Mouse (Mus musculus) thymus, adult 18-20 months (tissue): ENCODE data around the gene Prkaa1.

ENCODE experiments used
- DNase-seq, 2 experiments: peaks; one replicate each; pipeline ENCODE4 v3.0.0; 2022; ENCODE audit warnings: mixed read lengths in 2 of 2

Prkaa1 gene

DNA sequence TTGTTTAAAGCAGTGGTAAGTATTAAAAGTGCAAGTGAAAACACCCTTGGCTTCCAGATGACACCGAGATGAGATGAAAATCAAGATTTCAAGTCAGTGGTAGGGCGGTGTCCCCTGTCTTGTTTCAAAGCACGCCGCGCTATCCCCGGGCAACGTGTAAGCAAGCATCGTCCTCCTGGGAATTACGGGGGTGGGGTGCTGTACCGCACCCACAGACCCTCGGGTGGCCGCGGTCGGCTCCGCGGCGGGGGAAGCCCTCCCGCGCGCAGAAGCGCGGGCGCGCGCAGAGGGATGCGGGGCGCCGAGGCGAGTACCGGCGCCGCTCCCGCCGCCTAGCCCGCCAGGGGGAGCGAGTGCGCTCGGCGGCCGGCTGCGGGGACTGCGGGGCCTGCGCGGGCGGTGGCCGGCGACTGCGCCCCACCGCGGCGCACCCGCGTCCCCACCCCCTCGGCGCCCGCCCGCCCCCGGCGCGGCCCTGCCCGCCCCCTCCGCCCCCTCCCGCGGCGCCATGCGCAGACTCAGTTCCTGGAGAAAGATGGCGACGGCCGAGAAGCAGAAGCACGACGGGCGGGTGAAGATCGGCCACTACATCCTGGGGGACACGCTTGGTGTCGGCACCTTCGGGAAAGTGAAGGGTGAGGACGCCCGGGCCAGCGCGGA is at the start of gene Prkaa1:
Prkaa1 (plus strand) TSS at position 501 of the 660 bp plus-strand sequence.
- DNase-seq, result peak; percentile 28 to 31

DNA sequence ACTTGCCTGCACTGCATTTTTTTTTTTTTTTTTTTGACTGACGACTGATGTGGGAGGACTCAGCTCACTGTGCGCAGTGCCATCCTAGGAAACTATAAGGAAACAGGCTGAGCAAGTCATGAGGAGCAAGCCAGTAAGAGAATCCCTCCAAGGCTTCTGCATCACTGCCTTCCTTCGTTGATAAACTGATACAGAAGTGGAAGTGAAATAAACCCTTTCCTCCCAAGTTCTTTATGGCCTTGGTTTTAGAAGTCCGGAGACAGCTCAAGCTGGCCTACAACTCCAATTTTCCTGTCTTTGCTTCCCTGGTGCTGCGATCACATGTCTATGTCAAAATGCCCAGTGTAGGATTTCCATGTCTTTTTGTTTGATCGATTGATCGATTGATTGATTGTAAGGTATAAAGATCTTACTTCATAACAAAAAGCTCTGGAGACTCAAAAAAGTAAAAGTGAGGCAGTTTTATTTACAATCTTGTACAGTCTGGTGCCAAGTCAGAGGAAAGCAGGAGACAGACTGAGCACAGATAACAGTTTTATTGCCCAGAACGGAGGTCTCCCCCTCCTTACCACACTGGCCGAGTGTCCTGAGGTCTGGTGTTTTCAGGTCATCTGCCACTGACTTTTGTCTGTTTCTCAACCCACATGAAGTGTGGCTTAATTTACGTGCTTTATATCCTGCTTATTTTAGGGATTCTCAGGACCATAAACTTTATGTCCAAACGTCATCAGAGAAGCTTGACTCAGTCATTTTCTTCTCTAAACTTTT is 47.9 kb upstream of the Prkaa1 start:
- DNase-seq, result no peak

DNA sequence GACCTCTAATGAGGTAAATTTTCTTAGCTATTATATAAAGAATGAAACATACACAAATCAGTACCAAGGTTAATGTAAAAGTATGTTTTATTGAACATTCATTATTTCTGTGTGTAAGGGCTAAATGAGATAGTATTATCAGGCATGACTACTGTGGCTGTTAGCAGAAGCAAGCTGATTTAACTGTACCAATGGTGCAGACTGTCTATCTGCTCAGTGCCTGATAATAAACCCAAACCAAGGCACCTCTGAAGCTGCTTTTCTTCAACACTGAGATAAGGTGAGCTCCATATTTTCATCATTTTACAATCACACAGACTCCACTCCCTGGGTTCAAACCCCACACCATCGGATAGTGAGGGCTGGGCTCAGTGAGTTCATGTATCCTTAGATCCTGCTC is 46.3 kb upstream of the Prkaa1 start:
- no peak for DNase-seq

DNA sequence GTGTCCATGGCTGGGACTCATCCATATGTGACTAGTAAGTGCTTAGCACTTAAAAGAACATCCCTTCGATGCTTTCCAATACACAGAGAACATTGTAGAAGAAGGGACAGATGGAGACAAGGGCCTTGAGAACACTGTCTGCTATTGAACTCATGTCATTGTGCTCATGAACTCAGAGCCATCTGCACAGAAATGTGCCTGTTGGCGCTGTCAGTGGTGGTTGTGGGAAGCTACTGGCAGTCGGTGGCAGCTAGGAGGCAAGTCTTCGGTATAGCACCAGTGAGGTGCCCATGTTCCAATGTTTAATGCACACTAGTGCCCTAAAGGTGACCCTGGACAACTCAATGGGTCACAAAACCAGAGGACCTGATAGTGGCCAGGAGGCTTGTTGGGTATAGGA is 41.3 kb upstream of the Prkaa1 start:
- no peak for DNase-seq

DNA sequence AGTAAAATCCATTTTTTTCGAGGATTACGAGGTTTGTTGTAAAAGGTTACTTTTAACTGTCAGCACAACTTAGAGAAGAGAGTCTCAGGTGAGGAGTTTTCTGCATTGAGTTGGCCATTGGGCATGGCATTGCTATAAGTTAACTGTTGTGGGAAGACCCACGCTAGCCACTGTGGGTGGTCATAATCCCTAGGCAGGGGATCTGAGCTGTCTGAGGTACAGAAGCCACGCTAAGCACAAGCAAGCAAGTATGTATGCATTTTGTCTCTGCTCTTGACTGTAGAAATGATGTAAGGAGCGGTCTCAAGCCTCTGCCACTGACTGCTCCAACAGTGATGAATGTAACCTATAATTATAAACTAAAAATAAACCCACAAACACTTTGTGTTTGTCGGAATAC is 37.8 kb upstream of the Prkaa1 start:
- no peak for DNase-seq

DNA sequence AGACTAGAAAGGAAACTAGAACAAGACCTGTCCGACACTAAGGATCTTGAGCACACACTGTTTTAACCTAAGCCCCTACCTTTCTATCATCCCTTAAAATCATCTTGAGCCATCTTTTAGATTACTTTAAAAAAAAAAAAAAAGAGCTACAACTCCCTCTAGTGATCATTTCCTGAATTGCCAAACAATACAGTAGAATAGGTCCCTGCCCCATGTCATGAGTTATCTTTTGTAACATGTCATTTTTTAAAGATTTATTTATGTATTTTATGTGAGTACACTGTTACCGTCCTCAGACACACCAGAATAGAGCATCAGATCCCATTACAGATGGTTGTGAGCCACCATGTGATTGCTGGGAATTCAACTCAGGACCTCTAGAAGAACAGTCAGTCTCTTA is 37.4 kb upstream of the Prkaa1 start:
- no peak for DNase-seq

DNA sequence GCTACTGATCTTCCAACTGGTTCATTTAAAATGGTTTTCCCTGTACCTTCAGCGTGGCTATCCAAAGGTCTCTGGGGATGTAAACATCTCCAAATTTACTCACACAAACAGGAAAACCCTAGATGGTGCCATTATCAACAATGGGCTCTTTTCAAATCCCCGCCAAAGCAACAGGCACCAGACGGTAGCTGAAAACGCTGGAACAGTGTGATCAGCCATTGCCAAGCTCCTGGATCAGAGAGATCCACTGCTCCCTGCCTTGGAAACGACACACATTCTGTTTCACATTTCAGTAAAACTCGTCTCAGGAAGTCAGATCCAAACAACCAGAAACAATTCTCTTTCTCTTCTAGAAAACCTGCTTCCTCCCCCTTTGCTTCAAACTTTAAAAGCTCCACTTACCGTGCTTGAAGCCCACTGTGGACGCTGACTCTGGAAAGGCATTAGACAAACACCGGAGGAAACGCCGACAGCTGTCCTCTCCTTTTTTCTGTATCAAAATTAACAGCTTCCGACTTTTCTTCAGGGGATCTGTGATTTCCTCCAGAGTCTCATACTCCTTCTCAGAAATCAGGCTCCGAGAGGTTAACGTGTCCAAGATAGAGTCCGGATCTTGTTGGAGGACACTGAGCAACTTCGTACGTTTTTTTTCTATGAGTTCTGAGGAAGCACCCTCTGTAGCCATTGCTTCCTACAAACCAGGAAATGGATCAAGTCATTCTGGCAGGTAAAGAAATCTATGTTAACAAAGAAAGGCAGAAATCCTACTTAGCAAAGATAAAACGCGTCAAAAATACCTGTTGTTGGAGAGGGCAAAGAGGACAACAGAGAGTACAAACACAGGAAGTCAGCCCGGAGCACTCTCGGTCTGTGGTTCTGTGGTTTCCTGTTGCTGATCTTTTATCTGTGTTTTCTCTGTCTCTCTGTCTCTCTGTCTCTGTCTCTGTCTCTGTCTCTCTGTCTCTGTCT is 35.7 kb upstream of the Prkaa1 start, which contains the start of gene Card6:
Card6 (minus strand) TSS at position 854 of the 969 bp plus-strand sequence.
- peak; percentile 38 to 73 for DNase-seq

DNA sequence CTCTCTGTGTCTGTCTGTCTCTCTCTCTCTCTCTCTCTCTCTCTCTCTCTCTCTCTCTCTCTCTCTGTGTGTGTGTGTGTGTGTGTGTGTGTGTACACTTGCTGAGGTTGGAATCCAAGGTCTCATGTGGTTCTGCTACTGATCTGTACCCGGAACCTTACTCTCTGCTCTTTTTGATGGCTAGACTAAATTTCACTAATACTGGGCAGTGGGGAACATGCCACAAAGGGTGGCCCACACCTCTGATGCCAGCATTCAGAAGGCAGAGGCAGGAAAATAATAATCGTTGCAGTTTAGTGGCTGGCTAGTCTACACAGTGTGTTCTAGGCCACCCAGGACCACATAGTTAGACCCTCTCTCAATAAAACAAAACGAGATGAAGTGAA is 35.0 kb upstream of the Prkaa1 start:
- peak in 1 of 2 experiments; percentile 13 for DNase-seq

DNA sequence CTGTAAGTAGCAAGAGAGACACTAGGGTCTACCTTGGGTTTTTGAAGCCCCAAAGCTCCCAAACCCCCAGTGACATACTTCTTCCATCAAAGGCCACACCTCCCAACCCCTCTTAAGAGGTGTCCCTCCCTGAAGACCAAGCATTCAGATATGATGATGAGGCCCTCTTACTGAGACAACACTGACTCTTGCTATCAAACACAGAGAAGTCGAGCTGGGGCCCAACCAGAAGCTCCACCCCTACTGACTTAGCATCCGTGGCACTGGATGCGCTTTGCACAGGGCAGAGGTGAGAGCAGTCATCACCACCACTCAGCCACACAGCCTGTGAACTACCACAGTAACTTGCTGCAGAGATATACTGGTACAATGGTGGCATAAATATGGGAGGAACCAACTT is 31.0 kb upstream of the Prkaa1 start:
- DNase-seq, result no peak

DNA sequence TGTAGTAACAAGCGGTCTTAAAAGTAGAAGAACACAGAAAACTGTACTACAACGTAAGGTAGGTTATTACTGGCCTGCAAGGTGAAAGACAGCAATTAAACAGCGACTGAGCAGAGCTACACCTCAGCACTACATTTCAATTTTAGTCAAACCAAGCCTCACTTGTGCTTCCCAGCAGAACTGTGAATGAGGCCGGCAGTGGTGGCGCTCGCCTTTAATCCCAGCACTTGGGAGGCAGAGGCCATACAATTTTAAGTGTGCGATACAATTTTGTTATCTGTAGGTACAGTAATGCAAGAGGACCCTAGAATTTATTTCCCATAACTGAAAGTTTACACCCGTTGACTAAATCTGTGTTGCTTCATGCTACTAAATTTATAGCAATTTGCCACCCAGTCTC is 28.5 kb upstream of the Prkaa1 start:
- DNase-seq, result no peak

DNA sequence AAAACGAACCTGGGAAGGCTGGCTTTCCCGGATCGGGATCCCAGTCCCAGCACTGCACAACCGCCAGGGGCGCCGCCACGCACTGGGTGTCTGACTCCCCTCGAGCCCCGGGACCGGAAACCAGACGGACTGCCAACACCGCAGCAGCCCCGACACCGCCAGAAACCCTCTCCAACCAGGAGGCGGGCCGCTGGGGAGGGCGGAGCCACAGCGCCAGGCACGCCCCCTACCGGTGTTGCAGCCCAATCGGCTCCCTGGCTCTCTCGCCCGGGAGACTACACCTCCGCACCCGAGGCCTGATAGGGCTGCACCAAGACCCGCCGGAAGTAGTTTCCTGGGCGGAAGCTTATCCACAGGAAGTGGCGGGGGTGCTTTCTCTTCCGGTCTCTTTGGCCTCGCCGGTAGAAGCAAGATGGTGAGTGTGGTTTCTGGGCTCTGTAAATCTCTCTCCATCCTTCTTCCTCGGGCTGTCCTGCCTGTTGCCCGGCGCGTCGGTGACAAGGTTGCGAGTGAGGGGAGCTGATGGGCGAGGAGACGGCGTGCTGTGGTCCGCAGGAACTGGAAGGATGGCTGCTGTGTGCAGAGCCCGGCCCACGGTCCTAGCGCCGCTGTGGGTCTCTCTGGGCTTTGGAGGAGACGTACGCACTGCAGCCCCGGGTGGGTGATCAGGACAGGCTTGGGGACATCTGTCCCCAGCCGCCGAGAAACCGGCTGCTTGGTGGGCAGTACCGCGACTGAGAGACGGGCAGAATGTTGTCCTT is 27.2 kb upstream of the Prkaa1 start, which contains the start of gene Rpl37:
Rpl37 (plus strand) TSS at position 376 of the 761 bp plus-strand sequence.
- peak; percentile 96 to 97 for DNase-seq

DNA sequence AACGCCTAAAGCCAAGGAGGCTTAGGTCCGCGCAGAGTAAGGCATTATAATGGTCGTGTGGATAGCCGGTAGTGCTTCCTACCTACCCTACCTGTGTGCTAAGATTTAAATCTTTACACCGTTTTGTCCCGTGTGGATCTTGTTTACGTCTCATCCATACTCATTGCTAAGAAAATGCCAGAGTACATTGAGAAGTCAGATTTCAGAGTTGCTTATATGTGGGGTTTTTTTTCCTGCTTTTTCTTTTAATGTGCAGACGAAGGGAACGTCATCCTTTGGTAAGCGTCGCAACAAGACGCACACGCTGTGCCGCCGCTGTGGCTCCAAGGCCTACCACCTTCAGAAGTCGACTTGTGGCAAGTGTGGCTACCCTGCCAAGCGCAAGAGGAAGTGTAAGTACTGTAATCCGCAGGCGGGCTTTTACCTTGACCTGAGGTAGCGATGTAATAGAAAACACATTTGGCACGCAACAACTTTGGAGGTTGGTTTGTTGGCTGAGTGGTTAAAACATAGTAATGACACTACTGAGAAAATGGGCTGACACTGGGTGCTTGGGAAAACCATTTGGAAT is 26.5 kb upstream of the Prkaa1 start:
- DNase-seq, result peak in 1 of 2 experiments; percentile 15

DNA sequence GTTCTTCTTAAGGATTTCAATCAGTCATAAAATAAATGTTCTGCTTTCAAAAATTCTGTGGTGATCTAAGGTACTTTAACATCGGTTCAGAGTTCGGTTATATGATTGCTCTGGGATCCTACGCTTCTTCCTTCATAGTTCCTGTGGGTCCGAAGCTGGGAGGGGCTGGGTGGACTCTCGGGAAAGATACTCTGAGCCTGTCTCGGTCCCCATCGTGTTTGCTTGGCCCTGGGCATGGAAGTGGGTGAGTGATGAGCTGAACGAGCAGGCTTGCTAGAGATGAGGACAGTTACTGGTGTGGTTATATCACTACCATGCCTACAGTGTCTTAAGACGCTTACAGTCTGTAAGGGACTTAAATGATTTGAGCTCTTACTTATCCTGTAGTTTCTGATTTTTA is 25.0 kb upstream of the Prkaa1 start:
- no peak for DNase-seq

DNA sequence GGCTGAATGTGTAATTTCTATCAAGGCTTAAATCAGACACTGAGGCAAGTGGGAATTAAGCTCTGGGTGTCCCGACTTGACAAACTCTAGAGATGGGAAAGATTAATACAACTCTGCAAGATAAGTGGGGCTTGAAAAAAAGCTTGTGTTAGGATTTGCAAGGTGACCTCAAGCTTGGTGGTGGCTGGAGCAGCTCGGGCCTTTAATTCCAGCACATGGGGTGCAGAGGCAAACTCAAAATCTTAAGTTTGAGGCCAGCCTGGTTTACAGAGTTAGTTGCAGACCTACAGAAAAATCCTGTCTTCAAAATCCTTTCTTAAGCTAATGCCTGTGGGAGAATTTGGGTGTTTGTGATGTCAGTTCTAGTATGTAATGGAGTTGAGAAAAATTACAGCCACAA is 24.5 kb upstream of the Prkaa1 start:
- DNase-seq, result no peak

DNA sequence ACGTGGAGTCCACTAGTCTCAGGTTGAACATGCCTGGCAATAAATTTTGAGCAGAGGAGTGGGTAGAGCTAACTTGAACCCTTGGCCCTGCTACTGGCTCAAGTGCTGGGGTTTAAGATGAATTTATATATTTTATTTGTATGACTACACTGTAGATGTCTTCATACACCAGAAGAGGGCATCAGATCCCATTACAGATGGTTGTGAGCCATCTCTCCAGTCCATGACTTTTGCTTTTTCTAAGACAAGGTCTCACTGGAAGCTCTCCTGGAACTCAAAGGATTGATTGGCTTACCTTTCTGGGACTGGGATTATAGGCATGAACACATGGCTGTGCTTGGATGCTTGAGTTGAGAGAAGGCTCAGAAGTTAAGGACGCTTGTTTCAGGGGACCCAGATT is 24.0 kb upstream of the Prkaa1 start:
- no peak for DNase-seq

DNA sequence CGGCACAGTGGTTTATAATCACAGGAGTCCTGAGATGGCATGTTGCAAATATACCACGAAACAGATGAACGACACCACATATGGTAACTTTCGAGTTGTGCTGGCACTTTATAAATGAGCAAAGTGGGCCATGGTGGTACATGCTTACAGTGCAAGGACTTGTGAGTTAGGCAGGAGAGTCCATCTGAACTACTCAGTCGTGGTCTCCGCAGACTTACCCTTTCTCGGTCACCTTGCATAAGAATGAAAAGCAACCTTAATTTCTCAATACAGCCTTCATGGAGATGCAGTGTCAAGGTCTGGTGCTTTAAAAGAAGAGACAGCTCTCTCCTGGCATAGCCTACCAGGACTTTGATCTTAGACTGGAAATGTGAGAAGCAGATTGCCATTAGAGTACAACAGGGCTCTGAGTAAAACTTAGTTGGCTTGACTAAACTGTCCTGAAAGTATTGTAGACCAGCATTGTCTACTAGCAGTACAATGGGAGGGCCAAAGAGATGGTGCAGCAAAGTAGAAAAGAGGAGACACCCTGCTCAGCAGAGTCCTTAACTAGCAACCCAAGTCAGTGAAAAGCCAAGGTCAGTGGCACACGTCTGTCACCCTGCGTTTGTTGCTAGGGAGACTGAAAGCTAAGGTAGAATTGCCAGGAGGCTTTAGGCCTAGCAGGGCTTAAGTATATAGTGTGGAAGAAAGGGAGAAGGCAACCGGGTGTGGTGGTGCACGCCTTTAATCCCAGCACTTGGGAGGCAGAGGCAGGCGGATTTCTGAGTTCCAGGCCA is 21.9 kb upstream of the Prkaa1 start:
- DNase-seq, result no peak

DNA sequence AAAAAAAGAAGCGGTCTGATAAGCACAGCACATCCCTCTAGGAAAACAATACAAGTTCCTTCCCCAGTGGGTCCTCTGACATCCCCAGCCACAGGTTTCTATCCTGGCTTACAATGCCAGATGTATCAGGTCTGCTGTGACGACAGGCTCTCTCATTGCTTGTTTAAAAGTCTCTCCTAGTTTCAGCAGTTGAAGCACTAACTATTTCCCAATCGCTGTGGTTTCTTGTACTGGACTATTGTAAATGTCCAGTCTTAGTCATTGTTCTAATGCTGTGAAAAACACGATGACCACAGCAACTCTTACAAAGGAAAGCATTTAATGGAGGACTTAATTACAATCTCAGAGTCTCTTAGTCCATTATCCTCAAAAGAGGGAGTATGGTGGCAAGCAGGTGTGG is 17.2 kb upstream of the Prkaa1 start:
- DNase-seq, result no peak

DNA sequence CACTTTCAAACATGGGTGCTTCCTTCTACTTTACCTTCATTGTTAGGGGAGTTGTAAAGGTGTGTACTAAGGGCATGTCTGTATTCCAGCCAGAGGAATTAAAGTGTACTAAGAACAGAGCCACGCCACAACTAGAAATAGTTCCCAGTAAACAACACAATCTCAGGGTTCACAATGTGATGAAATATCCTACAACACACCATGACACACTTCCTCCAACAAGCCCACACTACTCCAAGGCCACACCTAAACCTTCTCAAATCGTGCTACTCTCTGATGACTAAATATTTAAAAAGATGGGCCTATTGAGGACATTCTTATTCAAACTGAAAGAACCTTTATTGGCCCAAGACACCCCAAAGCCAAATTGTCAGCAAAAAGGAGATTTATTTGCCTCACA is 16.2 kb upstream of the Prkaa1 start:
- no peak for DNase-seq

DNA sequence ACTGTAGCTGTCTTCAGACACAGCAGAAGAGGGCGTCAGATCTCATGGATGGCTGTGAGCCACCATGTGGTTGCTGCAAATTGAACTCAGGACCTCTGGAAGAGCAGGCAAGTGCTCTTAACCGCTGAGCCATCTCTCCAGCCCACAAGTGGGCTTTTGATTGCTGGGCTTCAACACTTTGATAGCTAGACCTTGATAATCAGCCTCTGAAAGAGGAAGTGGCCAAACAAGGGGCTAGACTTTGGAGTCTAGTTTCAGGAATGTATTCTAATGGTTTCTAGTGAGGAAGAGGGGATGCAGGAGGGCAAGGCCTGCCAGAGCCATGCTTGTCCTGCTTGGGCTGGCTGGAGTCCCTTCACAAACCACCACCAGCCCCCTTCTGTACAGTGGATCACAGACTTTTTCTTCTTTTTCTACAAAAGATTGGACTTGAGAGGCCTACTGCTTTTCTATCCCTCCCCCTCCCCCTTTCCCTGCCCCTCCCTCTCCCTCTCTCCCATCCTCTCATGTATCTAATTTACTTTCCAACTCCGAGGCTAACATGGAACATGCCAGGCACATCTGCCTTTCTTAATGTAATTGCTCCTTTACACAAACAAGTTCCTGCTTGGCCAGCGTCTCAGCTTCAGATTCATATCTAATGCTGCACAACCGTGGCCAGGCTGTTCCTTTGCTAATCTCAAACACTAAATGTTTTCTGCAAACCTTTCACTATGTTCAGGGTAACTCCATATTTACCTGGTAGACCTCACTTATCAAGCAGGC is 15.3 kb upstream of the Prkaa1 start:
- no peak for DNase-seq

DNA sequence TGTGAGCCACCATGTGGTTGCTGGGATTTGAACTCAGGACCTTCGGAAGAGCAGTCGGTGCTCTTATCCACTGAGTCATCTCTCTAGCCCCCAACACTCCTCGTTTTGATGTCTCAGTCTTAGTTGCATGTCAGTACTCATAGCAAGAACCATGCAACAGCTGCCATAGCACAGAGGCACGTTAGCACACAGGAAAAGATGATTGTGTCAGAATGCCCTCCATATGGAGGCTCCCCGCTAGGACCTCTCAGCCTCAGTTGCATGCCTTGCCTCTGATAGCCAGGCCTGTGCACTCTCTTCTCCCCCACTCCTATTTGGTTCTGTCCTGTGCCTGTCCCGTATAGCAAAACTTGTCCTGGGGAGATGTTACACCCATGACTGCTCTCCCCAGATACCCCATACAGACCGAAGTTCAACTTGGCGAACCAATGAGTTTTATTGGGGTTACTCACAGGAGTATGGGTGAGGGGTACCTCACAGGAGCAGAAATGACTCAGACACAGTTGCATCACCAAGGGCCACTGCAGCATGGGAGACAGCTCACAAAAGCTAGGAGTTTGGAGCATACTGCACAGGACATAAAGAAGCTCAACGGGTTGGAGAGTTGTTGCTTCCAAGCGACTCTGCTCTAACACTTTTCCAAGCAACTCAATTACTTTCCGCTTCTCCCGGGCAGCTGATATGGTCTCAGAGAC is 14.4 kb upstream of the Prkaa1 start:
- DNase-seq, result no peak
